Mouse (Mus musculus) thymus, postnatal 14 days (tissue): ENCODE data around the gene Macf1.
A peak's percentile ranks its signal among the peaks of the same experiment; 100 is the strongest.
"Not testable (repeated sequence)": the region's sequence is repeated elsewhere in the genome, so short reads cannot be mapped to it uniquely, and the experiment has no call there.

Source experiments
- DNase-seq: peaks from one replicate; pipeline ENCODE4 v3.0.0; 2021

The Macf1 gene

GRCm38 (mm10) chr4:123633370-123633769 is 50.8 kb downstream of the Macf1 start:
- DNase-seq, result peak; percentile 43

GRCm38 (mm10) chr4:123632116-123632515 is 52.0 kb downstream of the Macf1 start:
- DNase-seq, result not testable (repeated sequence)

GRCm38 (mm10) chr4:123631654-123632053 is 52.5 kb downstream of the Macf1 start:
- no peak for DNase-seq

GRCm38 (mm10) chr4:123627683-123628082 is 56.5 kb downstream of the Macf1 start:
- DNase-seq, result no peak

- no peak for DNase-seq
These were observed 58.7 kb downstream of the Macf1 start for GRCm38 (mm10) chr4:123625332-123626072.

GRCm38 (mm10) chr4:123624438-123624837 is 59.7 kb downstream of the Macf1 start:
- DNase-seq, result no peak

- no peak for DNase-seq
These were observed 60.4 kb downstream of the Macf1 start for GRCm38 (mm10) chr4:123623742-123624151.

- no peak for DNase-seq
These were observed 62.4 kb downstream of the Macf1 start for GRCm38 (mm10) chr4:123621732-123622131.

GRCm38 (mm10) chr4:123617727-123618389 is 66.3 kb downstream of the Macf1 start:
- DNase-seq, result no peak

GRCm38 (mm10) chr4:123616971-123617370 is 67.2 kb downstream of the Macf1 start:
- DNase-seq, result no peak

GRCm38 (mm10) chr4:123616501-123616900 is 67.7 kb downstream of the Macf1 start:
- DNase-seq, result no peak

GRCm38 (mm10) chr4:123613309-123613947 is 70.7 kb downstream of the Macf1 start:
- no peak for DNase-seq

- no peak for DNase-seq
These were observed 72.2 kb downstream of the Macf1 start for GRCm38 (mm10) chr4:123611940-123612339.

- DNase-seq, result no peak
These were observed 72.9 kb downstream of the Macf1 start for GRCm38 (mm10) chr4:123611241-123611640.

- peak; percentile 16 for DNase-seq
These were observed 77.0 kb downstream of the Macf1 start for GRCm38 (mm10) chr4:123607174-123607573.

- DNase-seq, result no peak
These were observed 78.2 kb downstream of the Macf1 start for GRCm38 (mm10) chr4:123605948-123606347.

- DNase-seq, result no peak
These were observed 78.9 kb downstream of the Macf1 start for GRCm38 (mm10) chr4:123605309-123605708.

- DNase-seq, result no peak
These were observed 81.4 kb downstream of the Macf1 start for GRCm38 (mm10) chr4:123602700-123603261.

GRCm38 (mm10) chr4:123601036-123601435 is 83.1 kb downstream of the Macf1 start:
- no peak for DNase-seq

- DNase-seq, result no peak
These were observed 85.5 kb downstream of the Macf1 start for GRCm38 (mm10) chr4:123598519-123599228.

- DNase-seq, result no peak
These were observed 89.8 kb downstream of the Macf1 start for GRCm38 (mm10) chr4:123594381-123594806.

- DNase-seq, result no peak
These were observed 90.5 kb downstream of the Macf1 start for GRCm38 (mm10) chr4:123593664-123594063.

GRCm38 (mm10) chr4:123592046-123592445 is 92.1 kb downstream of the Macf1 start:
- DNase-seq, result no peak
